Mouse (Mus musculus): Measurements from ENCODE around the gene Smco1. TPM values are rescaled to one million over a fixed set of nuclear protein-coding genes. Genes with fewer than 3 reads are reported as not detected.

Smco1 gene
- total and polyA plus RNA-seq, 3 experiments = not detected

- H3K4me3 ChIP-seq (replicated peaks in 1 of 3; ENCODE audit: low read depth in 2 of 3, low read length in 2 of 3, poor library complexity in 1 of 3) = no peak overlapping the region
- H3K4me2 ChIP-seq (ENCODE audit: insufficient read depth, low read depth, poor library complexity, severe bottlenecking) = no peak overlapping the region
- in situ Hi-C loops (cut with MboI; ENCODE audit: low pct_ligation_motif_present, low pct_unique_long_range_greater_than_20kb, low sequenced_read_pairs) (no loop called here), dilution Hi-C loops (cut with MboI; ENCODE audit: extremely low pct_ligation_motif_present, extremely low pct_unique_long_range_greater_than_20kb, low sequenced_read_pairs) (no loop called here)
- no peak overlapping the region for H3K9ac ChIP-seq (ENCODE audit: insufficient read depth, low read depth)
- no peak for TF ChIP-seq RAD21 (IDR thresholded peaks at IDR 0.05; ENCODE audit: low read depth, low read length)
- TF ChIP-seq MYC (IDR thresholded peaks at IDR 0.05; ENCODE audit: low read depth, low read length) = no peak
- no peak for TF ChIP-seq KAT2A (IDR thresholded peaks at IDR 0.05; ENCODE audit: insufficient replicate concordance, low read length)
- no peak for TF ChIP-seq SMC3 (IDR thresholded peaks at IDR 0.05; ENCODE audit: low read depth, low read length)
- no peak for TF ChIP-seq RCOR1 (conservative IDR thresholded peaks at IDR 0.05; ENCODE audit: low read depth, low read length)
- TF ChIP-seq ETS1 (conservative IDR thresholded peaks at IDR 0.05; ENCODE audit: low read depth, low read length) = no peak
- no peak for TF ChIP-seq CTCF (conservative IDR thresholded peaks at IDR 0.05 in 1 of 2, IDR thresholded peaks at IDR 0.05 in 1 of 2; ENCODE audit: low read depth in 2 of 2, low read length in 2 of 2)
- no peak for TF ChIP-seq JUND (conservative IDR thresholded peaks at IDR 0.05; ENCODE audit: low read depth, low read length)
- TF ChIP-seq MAZ (IDR thresholded peaks at IDR 0.05; ENCODE audit: low read depth, low read length) = no peak
- TF ChIP-seq NRF1 (IDR thresholded peaks at IDR 0.05; ENCODE audit: low read depth, low read length) = no peak
- TF ChIP-seq HCFC1 (IDR thresholded peaks at IDR 0.05; ENCODE audit: low read depth, low read length) = no peak
- no peak for TF ChIP-seq NELFE (IDR thresholded peaks at IDR 0.05; ENCODE audit: low read depth, low read length)
- no peak for TF ChIP-seq EP300 (IDR thresholded peaks at IDR 0.05; ENCODE audit: low read length)
- TF ChIP-seq JUN (IDR thresholded peaks at IDR 0.05; ENCODE audit: insufficient read depth, low read depth, low read length) = no peak
- no peaks in the 10 kb centered on the region for H3K27me3 ChIP-seq (replicated peaks)
- H3K27ac ChIP-seq (ENCODE audit: insufficient read depth, low read depth) = no peak overlapping the region
- peaks cover 7% of the 10 kb centered on the region for H3K9me3 ChIP-seq (replicated peaks; ENCODE audit: low read length)
- H3K79me2 ChIP-seq (replicated peaks; ENCODE audit: control insufficient read depth, extremely low read depth, insufficient read depth, poor library complexity, severe bottlenecking) = no peaks in the 10 kb centered on the region
- no peaks in the 10 kb centered on the region for H3K36me3 ChIP-seq (replicated peaks in 1 of 2; ENCODE audit: control insufficient read depth in 1 of 2, insufficient read depth in 1 of 2, low read length in 1 of 2)
- no peak for DNase-seq (ENCODE audit: extremely low read depth)
- H3K4me1 ChIP-seq (ENCODE audit: control insufficient read depth in 1 of 2, insufficient read depth in 2 of 2) = no peaks in the 10 kb centered on the region
Measured at GRCm38 (mm10) chr16:32316601-32317000, 45.3 kb downstream of the Smco1 start.

- DNase-seq (ENCODE audit: extremely low read depth) = no peak
- Histone ChIP-seq H3K27ac (ENCODE audit: insufficient read depth, low read depth) (no peak overlapping the region), H3K4me1 (ENCODE audit: control insufficient read depth in 1 of 2, insufficient read depth in 2 of 2) (peaks cover 3 to 4% of the 10 kb centered on the region in 2 experiments; a peak in 3 of 4 replicates), H3K4me3 (replicated peaks in 1 of 3; ENCODE audit: low read depth in 2 of 3, low read length in 2 of 3, poor library complexity in 1 of 3) (no peak overlapping the region), H3K27me3 (replicated peaks) (no peaks in the 10 kb centered on the region), H3K36me3 (replicated peaks in 1 of 2; ENCODE audit: control insufficient read depth in 1 of 2, insufficient read depth in 1 of 2, low read length in 1 of 2) (peaks cover 0 to 4% of the 10 kb centered on the region in 2 experiments), H3K4me2 (ENCODE audit: insufficient read depth, low read depth, poor library complexity, severe bottlenecking) (no peak overlapping the region), H3K9me3 (replicated peaks; ENCODE audit: low read length) (peaks cover 2% of the 10 kb centered on the region), H3K9ac (ENCODE audit: insufficient read depth, low read depth) (no peak overlapping the region), H3K79me2 (replicated peaks; ENCODE audit: control insufficient read depth, extremely low read depth, insufficient read depth, poor library complexity, severe bottlenecking) (no peaks in the 10 kb centered on the region)
- TF ChIP-seq SMC3 (IDR thresholded peaks at IDR 0.05; ENCODE audit: low read depth, low read length) (no peak), GABPA (IDR thresholded peaks at IDR 0.05; ENCODE audit: insufficient replicate concordance, low read depth, low read length) (no peak), RAD21 (IDR thresholded peaks at IDR 0.05; ENCODE audit: low read depth, low read length) (no peak), USF2 (conservative IDR thresholded peaks at IDR 0.05; ENCODE audit: low read depth, low read length) (no peak), ZKSCAN1 (IDR thresholded peaks at IDR 0.05; ENCODE audit: borderline replicate concordance, low read depth, low read length) (no peak), TBP (conservative IDR thresholded peaks at IDR 0.05; ENCODE audit: low read depth, low read length) (no peak), EP300 (IDR thresholded peaks at IDR 0.05; ENCODE audit: low read length) (no peak), MAFK (IDR thresholded peaks at IDR 0.05; ENCODE audit: insufficient replicate concordance, low read length) (no peak), PAX5 (IDR thresholded peaks at IDR 0.05; ENCODE audit: low read length) (no peak), MAZ (IDR thresholded peaks at IDR 0.05; ENCODE audit: low read depth, low read length) (no peak), USF1 (IDR thresholded peaks at IDR 0.05; ENCODE audit: low read depth, low read length) (no peak), MYC (IDR thresholded peaks at IDR 0.05; ENCODE audit: low read depth, low read length) (no peak)
- dilution Hi-C loops (cut with MboI; ENCODE audit: extremely low pct_ligation_motif_present, extremely low pct_unique_long_range_greater_than_20kb, low sequenced_read_pairs) = no loop called here
- in situ Hi-C loops (cut with MboI; ENCODE audit: low pct_ligation_motif_present, low pct_unique_long_range_greater_than_20kb, low sequenced_read_pairs) = no loop called here
Measured at GRCm38 (mm10) chr16:32323953-32324352, 52.7 kb downstream of the Smco1 start.

Other genes with a start within 250 kb of the Smco1 start
- gene Pak2, start 192.1 kb upstream of the Smco1 start, total RNA-seq (2012; rRNA removed) = 37.2 and 43.5 TPM in 2 replicates
- 69.8 and 73.1 TPM in 2 replicates for gene Pak2, start 192.1 kb upstream of the Smco1 start, total RNA-seq (2014; rRNA removed)
- 69.0 and 79.7 TPM in 2 replicates for gene Pak2, start 192.1 kb upstream of the Smco1 start, polyA plus RNA-seq (2012; ENCODE audit: insufficient read length, low read depth)
- gene Pigx, start 171.7 kb upstream of the Smco1 start, total RNA-seq (2012; rRNA removed) = 47.1 and 48.1 TPM in 2 replicates
- gene Pigx, start 171.7 kb upstream of the Smco1 start, total RNA-seq (2014; rRNA removed) = 83.0 and 94.7 TPM in 2 replicates
- gene Pigx, start 171.7 kb upstream of the Smco1 start, polyA plus RNA-seq (2012; ENCODE audit: insufficient read length, low read depth) = 46.4 and 48.1 TPM in 2 replicates
- gene Cep19, start 171.7 kb upstream of the Smco1 start, total RNA-seq (2012; rRNA removed) = 17.6 and 23.0 TPM in 2 replicates
- 31.3 and 37.3 TPM in 2 replicates for gene Cep19, start 171.7 kb upstream of the Smco1 start, total RNA-seq (2014; rRNA removed)
- 29.4 and 34.9 TPM in 2 replicates for gene Cep19, start 171.7 kb upstream of the Smco1 start, polyA plus RNA-seq (2012; ENCODE audit: insufficient read length, low read depth)
- gene Nrros, start 105.9 kb upstream of the Smco1 start, total RNA-seq (2012; rRNA removed) = 49.6 and 54.9 TPM in 2 replicates
- gene Nrros, start 105.9 kb upstream of the Smco1 start, total RNA-seq (2014; rRNA removed) = 55.1 and 64.3 TPM in 2 replicates
- 52.2 and 71.0 TPM in 2 replicates for gene Nrros, start 105.9 kb upstream of the Smco1 start, polyA plus RNA-seq (2012; ENCODE audit: insufficient read length, low read depth)
- gene Bex6, start 91.6 kb upstream of the Smco1 start, total RNA-seq (2012; rRNA removed) = not detected in 2 replicates
- not detected in 2 replicates for gene Bex6, start 91.6 kb upstream of the Smco1 start, total RNA-seq (2014; rRNA removed)
- gene Bex6, start 91.6 kb upstream of the Smco1 start, polyA plus RNA-seq (2012; ENCODE audit: insufficient read length, low read depth) = not detected in 2 replicates
- 22.4 and 24.0 TPM in 2 replicates for gene Fbxo45, start 24.3 kb upstream of the Smco1 start, total RNA-seq (2012; rRNA removed)
- 24.4 and 25.4 TPM in 2 replicates for gene Fbxo45, start 24.3 kb upstream of the Smco1 start, total RNA-seq (2014; rRNA removed)
- gene Fbxo45, start 24.3 kb upstream of the Smco1 start, polyA plus RNA-seq (2012; ENCODE audit: insufficient read length, low read depth) = 20.0 and 21.4 TPM in 2 replicates
- 22.7 and 26.1 TPM in 2 replicates for gene Wdr53, start 24.2 kb upstream of the Smco1 start, total RNA-seq (2012; rRNA removed)
- 56.4 and 57.3 TPM in 2 replicates for gene Wdr53, start 24.2 kb upstream of the Smco1 start, total RNA-seq (2014; rRNA removed)
- 28.6 and 38.9 TPM in 2 replicates for gene Wdr53, start 24.2 kb upstream of the Smco1 start, polyA plus RNA-seq (2012; ENCODE audit: insufficient read length, low read depth)
- 22.2 and 23.9 TPM in 2 replicates for gene Rnf168, start 6.0 kb downstream of the Smco1 start, total RNA-seq (2012; rRNA removed)
- gene Rnf168, start 6.0 kb downstream of the Smco1 start, total RNA-seq (2014; rRNA removed) = 37.9 and 40.7 TPM in 2 replicates
- 20.5 TPM in 2 replicates for gene Rnf168, start 6.0 kb downstream of the Smco1 start, polyA plus RNA-seq (2012; ENCODE audit: insufficient read length, low read depth)
- gene Ubxn7, start 60.8 kb downstream of the Smco1 start, total RNA-seq (2012; rRNA removed) = 18.5 and 26.8 TPM in 2 replicates
- gene Ubxn7, start 60.8 kb downstream of the Smco1 start, total RNA-seq (2014; rRNA removed) = 28.0 and 32.8 TPM in 2 replicates
- 25.7 and 32.5 TPM in 2 replicates for gene Ubxn7, start 60.8 kb downstream of the Smco1 start, polyA plus RNA-seq (2012; ENCODE audit: insufficient read length, low read depth)
- gene Tm4sf19, start 129.0 kb downstream of the Smco1 start, total RNA-seq (2012; rRNA removed) = 0.25 and 0.29 TPM in 2 replicates
- gene Tm4sf19, start 129.0 kb downstream of the Smco1 start, total RNA-seq (2014; rRNA removed) = 0.45 and 0.78 TPM in 2 replicates
- 0.52 and 1.3 TPM in 2 replicates for gene Tm4sf19, start 129.0 kb downstream of the Smco1 start, polyA plus RNA-seq (2012; ENCODE audit: insufficient read length, low read depth)
- not detected in 2 replicates for gene Tctex1d2, start 148.2 kb downstream of the Smco1 start, total RNA-seq (2012; rRNA removed)
- gene Tctex1d2, start 148.2 kb downstream of the Smco1 start, total RNA-seq (2014; rRNA removed) = not detected in 2 replicates
- gene Tctex1d2, start 148.2 kb downstream of the Smco1 start, polyA plus RNA-seq (2012; ENCODE audit: insufficient read length, low read depth) = not detected in 2 replicates
- gene Pcyt1a, start 159.5 kb downstream of the Smco1 start, total RNA-seq (2012; rRNA removed) = 16.4 and 17.0 TPM in 2 replicates
- 20.3 and 21.1 TPM in 2 replicates for gene Pcyt1a, start 159.5 kb downstream of the Smco1 start, total RNA-seq (2014; rRNA removed)
- 25.7 and 28.1 TPM in 2 replicates for gene Pcyt1a, start 159.5 kb downstream of the Smco1 start, polyA plus RNA-seq (2012; ENCODE audit: insufficient read length, low read depth)
- 0.08 and 0.21 TPM in 2 replicates for gene Slc51a, start 216.4 kb downstream of the Smco1 start, total RNA-seq (2012; rRNA removed)
- gene Slc51a, start 216.4 kb downstream of the Smco1 start, total RNA-seq (2014; rRNA removed) = not detected in 2 replicates
- gene Slc51a, start 216.4 kb downstream of the Smco1 start, polyA plus RNA-seq (2012; ENCODE audit: insufficient read length, low read depth) = 0.17 TPM in 1 of 2 replicates, not detected in the other
- not detected in 2 replicates for gene Zdhhc19, start 224.8 kb downstream of the Smco1 start, total RNA-seq (2012; rRNA removed)
- not detected in 2 replicates for gene Zdhhc19, start 224.8 kb downstream of the Smco1 start, total RNA-seq (2014; rRNA removed)
- gene Zdhhc19, start 224.8 kb downstream of the Smco1 start, polyA plus RNA-seq (2012; ENCODE audit: insufficient read length, low read depth) = not detected in 2 replicates